Mouse (Mus musculus): ENCODE results near the gene Clec2e. TPM values are rescaled to one million over a fixed set of nuclear protein-coding genes. Genes with fewer than 3 reads are reported as not detected.

Gene Clec2e
- polyA plus RNA-seq, 1 experiment: not detected

DNA sequence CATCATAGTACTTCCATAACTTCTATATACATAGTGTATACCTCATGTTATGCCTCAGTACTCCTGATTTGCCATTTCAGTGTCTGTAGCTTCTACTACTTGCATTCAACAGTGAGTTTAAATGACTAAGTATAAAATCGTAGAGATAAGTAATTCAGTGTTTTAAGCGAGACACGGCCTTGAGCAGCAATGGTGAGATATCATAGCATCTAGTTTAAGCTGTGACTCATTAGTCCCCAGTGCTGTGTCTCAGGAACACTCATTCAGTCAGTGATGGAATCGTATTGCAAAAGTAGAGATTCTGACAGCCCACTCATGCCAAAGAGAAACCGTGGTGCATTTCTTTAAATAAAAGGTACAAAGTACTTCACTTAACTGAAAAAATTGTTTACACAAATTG, 49.0 kb downstream of the Clec2e start:
- DNase-seq (ENCODE audit: low read depth): no peak
- TF ChIP-seq POLR2A (IDR thresholded peaks at IDR 0.05; ENCODE audit: borderline replicate concordance, extremely low read depth, insufficient read depth, insufficient read length, poor library complexity, severe bottlenecking): no peak
- TF ChIP-seq CTCF (IDR thresholded peaks at IDR 0.05; ENCODE audit: borderline replicate concordance, extremely low read depth, insufficient read depth, insufficient read length): no peak

GRCm38 (mm10) chr6:129051086-129051485, 49.6 kb downstream of the Clec2e start:
- no peak for DNase-seq (ENCODE audit: low read depth)
- TF ChIP-seq CTCF (IDR thresholded peaks at IDR 0.05; ENCODE audit: borderline replicate concordance, extremely low read depth, insufficient read depth, insufficient read length) (no peak), POLR2A (IDR thresholded peaks at IDR 0.05; ENCODE audit: borderline replicate concordance, extremely low read depth, insufficient read depth, insufficient read length, poor library complexity, severe bottlenecking) (no peak)

- peak; percentile 40 for DNase-seq (ENCODE audit: low read depth)
- TF ChIP-seq CTCF (IDR thresholded peaks at IDR 0.05; ENCODE audit: borderline replicate concordance, extremely low read depth, insufficient read depth, insufficient read length): no peak
- no peak for TF ChIP-seq POLR2A (IDR thresholded peaks at IDR 0.05; ENCODE audit: borderline replicate concordance, extremely low read depth, insufficient read depth, insufficient read length, poor library complexity, severe bottlenecking)
These were observed 51.0 kb downstream of the Clec2e start for GRCm38 (mm10) chr6:129049596-129050251.

DNA sequence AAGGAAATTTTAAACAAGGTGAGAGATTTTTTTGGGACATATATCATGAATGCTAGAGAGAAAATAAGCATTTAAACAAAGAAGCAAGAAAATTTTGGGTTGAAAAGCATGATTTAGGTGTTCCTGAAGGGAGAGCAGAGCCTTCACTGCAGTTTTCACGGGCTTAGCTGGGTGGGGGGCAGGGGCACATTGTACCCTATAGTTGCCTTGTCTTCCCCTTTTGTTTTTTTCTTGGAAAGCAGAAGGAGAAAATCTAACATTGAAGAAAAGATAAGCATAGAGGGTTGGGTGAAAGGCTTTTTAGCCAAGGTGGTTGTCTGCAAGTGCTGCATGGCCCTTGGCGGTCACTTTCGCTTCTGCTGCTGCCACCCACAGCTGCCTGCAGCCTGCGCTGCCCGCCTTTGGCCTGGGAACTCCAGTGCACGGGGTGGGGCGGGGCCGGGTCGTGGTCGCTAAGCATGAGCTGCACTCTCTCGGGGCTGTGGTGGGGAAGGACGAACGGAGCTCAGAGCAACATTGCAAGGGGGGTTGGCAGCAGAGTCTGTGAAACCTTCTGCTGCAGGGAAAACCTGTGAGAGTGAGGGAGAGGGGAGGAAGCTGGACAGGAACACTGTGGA, 51.7 kb downstream of the Clec2e start:
- TF ChIP-seq CTCF (IDR thresholded peaks at IDR 0.05; ENCODE audit: borderline replicate concordance, extremely low read depth, insufficient read depth, insufficient read length): no peak
- TF ChIP-seq POLR2A (IDR thresholded peaks at IDR 0.05; ENCODE audit: borderline replicate concordance, extremely low read depth, insufficient read depth, insufficient read length, poor library complexity, severe bottlenecking): no peak
- peak; percentile 80 for DNase-seq (ENCODE audit: low read depth)

- TF ChIP-seq CTCF (IDR thresholded peaks at IDR 0.05; ENCODE audit: borderline replicate concordance, extremely low read depth, insufficient read depth, insufficient read length) (no peak), POLR2A (IDR thresholded peaks at IDR 0.05; ENCODE audit: borderline replicate concordance, extremely low read depth, insufficient read depth, insufficient read length, poor library complexity, severe bottlenecking) (no peak)
- DNase-seq (ENCODE audit: low read depth): peak; percentile 1
These were observed 52.3 kb downstream of the Clec2e start for GRCm38 (mm10) chr6:129048381-129048780.

- no peak for DNase-seq (ENCODE audit: low read depth)
- TF ChIP-seq POLR2A (IDR thresholded peaks at IDR 0.05; ENCODE audit: borderline replicate concordance, extremely low read depth, insufficient read depth, insufficient read length, poor library complexity, severe bottlenecking) (no peak), CTCF (IDR thresholded peaks at IDR 0.05; ENCODE audit: borderline replicate concordance, extremely low read depth, insufficient read depth, insufficient read length) (no peak)
These were observed 55.1 kb downstream of the Clec2e start, which contains the start of gene Klrb1f for GRCm38 (mm10) chr6:129045601-129046000. Klrb1f (plus strand) TSS chr6:129045901.

- no peak for TF ChIP-seq CTCF (IDR thresholded peaks at IDR 0.05; ENCODE audit: borderline replicate concordance, extremely low read depth, insufficient read depth, insufficient read length)
- no peak for TF ChIP-seq POLR2A (IDR thresholded peaks at IDR 0.05; ENCODE audit: borderline replicate concordance, extremely low read depth, insufficient read depth, insufficient read length, poor library complexity, severe bottlenecking)
- DNase-seq (ENCODE audit: low read depth): no peak
These were observed 58.2 kb downstream of the Clec2e start for GRCm38 (mm10) chr6:129042470-129042869.

Other genes with a start within 250 kb of the Clec2e start
- not detected in 2 replicates for gene Clec2i, start 213.3 kb downstream of the Clec2e start, polyA plus RNA-seq (2012; rRNA removed)
- 0.30 and 0.49 TPM in 2 replicates for gene BC035044, start 209.8 kb downstream of the Clec2e start, polyA plus RNA-seq (2012; rRNA removed)
- gene Clec2g, start 166.5 kb downstream of the Clec2e start, polyA plus RNA-seq (2012; rRNA removed): 0.19 TPM in 1 of 2 replicates, not detected in the other
- gene Klrb1f, start 55.0 kb downstream of the Clec2e start, polyA plus RNA-seq (2012; rRNA removed): 0.10 and 0.15 TPM in 2 replicates
- gene Clec2d, start 79.7 kb upstream of the Clec2e start, polyA plus RNA-seq (2012; rRNA removed): 1.9 and 2.1 TPM in 2 replicates
- gene Cd69, start 174.5 kb upstream of the Clec2e start, polyA plus RNA-seq (2012; rRNA removed): not detected in 2 replicates
- not detected in 2 replicates for gene 4922502D21Rik, start 230.9 kb upstream of the Clec2e start, polyA plus RNA-seq (2012; rRNA removed)
- 0.14 and 0.23 TPM in 2 replicates for gene Clec12a, start 241.8 kb upstream of the Clec2e start, polyA plus RNA-seq (2012; rRNA removed)

All from brain, embryonic 14.5 days (tissue).